Mouse (Mus musculus) adrenal gland, postnatal 25 days (tissue): ENCODE results near the gene Josd2. TPM values are rescaled to one million over a fixed set of nuclear protein-coding genes. Genes with fewer than 3 reads are reported as not detected.

Source experiments
- DNase-seq: peaks from one replicate; pipeline ENCODE4 v3.0.0; 2021; ENCODE audit warnings: mixed read lengths
- total RNA-seq: library from RNA; stranded (reverse); gene quantifications from 2 replicates; pipeline ENCODE4 v1.2.3, GENCODE M21; 2021

The Josd2 gene
- total RNA-seq, 1 experiment from 2014 or later, result 49.2 TPM

GRCm38 (mm10) chr7:44472558-44472885 is 4.7 kb downstream of the Josd2 start:
- DNase-seq, result no peak

- no peak for DNase-seq
These were observed 5.3 kb downstream of the Josd2 start for GRCm38 (mm10) chr7:44472961-44473646.

- no peak for DNase-seq
These were observed 6.6 kb downstream of the Josd2 start for GRCm38 (mm10) chr7:44474419-44474818.

- no peak for DNase-seq
These were observed 7.3 kb downstream of the Josd2 start for GRCm38 (mm10) chr7:44475046-44475614.

- no peak for DNase-seq
These were observed 15.2 kb downstream of the Josd2 start for GRCm38 (mm10) chr7:44482836-44483435.

- DNase-seq, result no peak
These were observed 16.3 kb downstream of the Josd2 start for GRCm38 (mm10) chr7:44484109-44484508.

GRCm38 (mm10) chr7:44484841-44485571 is 17.2 kb downstream of the Josd2 start:
- peak; percentile 67 for DNase-seq

- DNase-seq, result no peak
These were observed 17.9 kb downstream of the Josd2 start for GRCm38 (mm10) chr7:44485572-44486195.

- no peak for DNase-seq
These were observed 19.3 kb downstream of the Josd2 start for GRCm38 (mm10) chr7:44486927-44487575.

GRCm38 (mm10) chr7:44487936-44488335 is 20.2 kb downstream of the Josd2 start:
- no peak for DNase-seq

- no peak for DNase-seq
These were observed 20.8 kb downstream of the Josd2 start for GRCm38 (mm10) chr7:44488545-44488944.

GRCm38 (mm10) chr7:44490281-44490680 is 22.5 kb downstream of the Josd2 start:
- no peak for DNase-seq

- DNase-seq, result no peak
These were observed 23.6 kb downstream of the Josd2 start for GRCm38 (mm10) chr7:44491391-44491790.

GRCm38 (mm10) chr7:44492166-44492826 is 24.5 kb downstream of the Josd2 start:
- DNase-seq, result no peak

- DNase-seq, result no peak
These were observed 26.9 kb downstream of the Josd2 start for GRCm38 (mm10) chr7:44494681-44495080.

- DNase-seq, result no peak
These were observed 27.3 kb downstream of the Josd2 start for GRCm38 (mm10) chr7:44495086-44495485.

- peak; percentile 98 for DNase-seq
These were observed 28.4 kb downstream of the Josd2 start, which contains the start of the genes Emc10 and Fam71e1 for GRCm38 (mm10) chr7:44495992-44496770. TSS of gene Emc10 (minus strand) at chr7:44496529. TSS of gene Fam71e1 (plus strand) at chr7:44496581.

- DNase-seq, result no peak
These were observed 29.0 kb downstream of the Josd2 start for GRCm38 (mm10) chr7:44496771-44497109.

- no peak for DNase-seq
These were observed 29.7 kb downstream of the Josd2 start for GRCm38 (mm10) chr7:44497361-44498055.

- no peak for DNase-seq
These were observed 31.1 kb downstream of the Josd2 start for GRCm38 (mm10) chr7:44498922-44499321.
